Mouse (Mus musculus) cerebellum, adult 2 months (tissue): ENCODE data around the gene Smim4. TPM values are rescaled to one million over a fixed set of nuclear protein-coding genes. Genes with fewer than 3 reads are reported as not detected.

Experiments
- DNase-seq, 2 experiments: peaks; one replicate each; pipeline ENCODE4 v3.0.0; 2021
- H3K27ac ChIP-seq: fragments of 200-500 bp; 2 replicates; pipeline ENCODE4 v1.5.1; 2012; ENCODE audit warnings: low read length, control low read depth, inconsistent platforms; ENCODE audit not compliant: insufficient read depth
- H3K27me3 ChIP-seq: fragments of 200-500 bp; 2 replicates; pipeline ENCODE4 v1.6.1; 2012; ENCODE audit warnings: inconsistent platforms, mild to moderate bottlenecking, low read length, moderate library complexity; ENCODE audit not compliant: control insufficient read depth, insufficient read depth
- H3K4me1 ChIP-seq: fragments of 200-500 bp; 2 replicates; pipeline ENCODE4 v1.6.1; 2011; ENCODE audit warnings: low read length; ENCODE audit not compliant: control insufficient read depth, insufficient read depth
- H3K4me3 ChIP-seq: fragments of 200-500 bp; replicated peaks from 2 replicates; pipeline ENCODE3; 2011; ENCODE audit warnings: mild to moderate bottlenecking, low read depth, low read length, control low read depth; ENCODE audit not compliant: insufficient read depth
- CTCF ChIP-seq: fragments of 200-500 bp; IDR thresholded peaks from 2 replicates; pipeline ENCODE4 v1.5.1; 2011; ENCODE audit warnings: low read depth, mild to moderate bottlenecking, control low read depth, low read length, moderate library complexity, borderline replicate concordance; ENCODE audit not compliant: insufficient read depth
- POLR2A ChIP-seq: fragments of 200-500 bp; IDR thresholded peaks from 2 replicates; pipeline ENCODE4 v1.6.1; 2011; ENCODE audit warnings: low read length, control low read depth, borderline replicate concordance; ENCODE audit not compliant: insufficient read depth
- WGBS: fragments of 180-500 bp; shearing (Covaris S2); methylation state at CpG from one replicate; pipeline ENCODE4 v1.1.7; 2018; 5-methylcytosine and 5-hydroxymethylcytosine counted together
- polyA plus RNA-seq: library from polyadenylated mRNA; depleted of rRNA; stranded (reverse); fragments of >200 nt; gene quantifications from 2 replicates; pipeline ENCODE4 v1.2.3, GENCODE M21; 2012; rRNA removed

The Smim4 gene
- polyA plus RNA-seq, result 35.3 and 42.4 TPM in 2 replicates

GRCm38 (mm10) chr14:31128826-31129219 is at the start of gene Smim4:
Gene Smim4 (minus strand): TSS chr14:31128956.
- peak within 1 kb of the TSS; percentile 83 for H3K4me3 ChIP-seq
- WGBS, result under 1% methylated on average over 33 of the region's 33 CpGs
- DNase-seq, result peak; percentile 94 to 98
- H3K27ac ChIP-seq, result peak within 1 kb of the TSS; percentile 29; the same call in 1 of the 2 replicates
- TF ChIP-seq CTCF, result peak; percentile 57
- TF ChIP-seq POLR2A, result peak; percentile 78
- H3K27me3 ChIP-seq, result no peaks in the 10 kb centered on the region
- H3K4me1 ChIP-seq, result 0 out of 2 replicates have a peak, but pooled peaks cover 8% of the 10 kb centered on the region

GRCm38 (mm10) chr14:31177715-31178114 is 49.0 kb upstream of the Smim4 start:
- peaks cover 32% of the 10 kb centered on the region for H3K4me1 ChIP-seq
- no peak overlapping the region for H3K4me3 ChIP-seq
- TF ChIP-seq POLR2A, result no peak
- TF ChIP-seq CTCF, result no peak
- no peak for DNase-seq
- no peak overlapping the region for H3K27ac ChIP-seq
- H3K27me3 ChIP-seq, result no peaks in the 10 kb centered on the region
- WGBS, result 69% methylated on average over 5 of the region's 5 CpGs

GRCm38 (mm10) chr14:31177287-31177686 is 48.5 kb upstream of the Smim4 start:
- H3K27ac ChIP-seq, result no peak overlapping the region
- no peak for TF ChIP-seq POLR2A
- no peak for TF ChIP-seq CTCF
- H3K27me3 ChIP-seq, result no peaks in the 10 kb centered on the region
- WGBS, result 81% methylated on average over 16 of the region's 16 CpGs
- H3K4me3 ChIP-seq, result no peak overlapping the region
- H3K4me1 ChIP-seq, result peaks cover 36% of the 10 kb centered on the region
- DNase-seq, result no peak

- TF ChIP-seq CTCF (no peak), POLR2A (no peak)
- 71% methylated on average over 7 of the region's 7 CpGs for WGBS
Observed at GRCm38 (mm10) chr14:31173537-31173936, 44.8 kb upstream of the Smim4 start.

GRCm38 (mm10) chr14:31172781-31173455 is 44.2 kb upstream of the Smim4 start:
- peaks cover 53% of the 10 kb centered on the region for H3K4me1 ChIP-seq
- TF ChIP-seq CTCF, result no peak
- TF ChIP-seq POLR2A, result no peak
- WGBS, result 37% methylated on average over 18 of the region's 18 CpGs
- no peak overlapping the region for H3K27ac ChIP-seq
- no peak overlapping the region for H3K4me3 ChIP-seq
- peak; percentile 68 to 72 for DNase-seq
- H3K27me3 ChIP-seq, result no peaks in the 10 kb centered on the region

More at GRCm38 (mm10) chr14:31173537-31173936, 44.8 kb upstream of the Smim4 start:
- no peak overlapping the region for H3K4me3 ChIP-seq
- DNase-seq, result no peak
- H3K27ac ChIP-seq, result no peak overlapping the region
- H3K4me1 ChIP-seq, result peaks cover 53% of the 10 kb centered on the region
- H3K27me3 ChIP-seq, result no peaks in the 10 kb centered on the region

GRCm38 (mm10) chr14:31171821-31172220 is 43.1 kb upstream of the Smim4 start:
- H3K27ac ChIP-seq, result no peak overlapping the region
- peaks cover 51% of the 10 kb centered on the region for H3K4me1 ChIP-seq
- TF ChIP-seq CTCF (no peak), POLR2A (no peak)
- WGBS, result 91% methylated on average over 15 of the region's 15 CpGs
- no peak overlapping the region for H3K4me3 ChIP-seq
- no peak for DNase-seq
- no peaks in the 10 kb centered on the region for H3K27me3 ChIP-seq

GRCm38 (mm10) chr14:31171386-31171785 is 42.6 kb upstream of the Smim4 start:
- Histone ChIP-seq H3K27ac (no peak overlapping the region), H3K4me3 (no peak overlapping the region), H3K4me1 (peaks cover 52% of the 10 kb centered on the region), H3K27me3 (no peaks in the 10 kb centered on the region)
- WGBS, result 9% methylated on average over 11 of the region's 11 CpGs
- TF ChIP-seq CTCF, result no peak
- peak; percentile 76 to 77 for DNase-seq

- Histone ChIP-seq H3K4me3 (no peak overlapping the region), H3K27ac (no peak overlapping the region), H3K27me3 (no peaks in the 10 kb centered on the region), H3K4me1 (peaks cover 53% of the 10 kb centered on the region)
- no peak for TF ChIP-seq POLR2A
- TF ChIP-seq CTCF, result no peak
- DNase-seq, result no peak
- 70% methylated on average over 13 of the region's 13 CpGs for WGBS
Observed at GRCm38 (mm10) chr14:31170963-31171362, 42.2 kb upstream of the Smim4 start.
